In genomic region chr6:32049951-32050345, GRCm38 (mm10) we compare ENCODE assay signal across 24 mouse cellular contexts. TPM values are rescaled to one million over a fixed set of nuclear protein-coding genes. Genes with fewer than 3 reads are reported as not detected.
"Had no signal": no experiment of that assay in that cellular context is flagged by ENCODE, and none has a peak within 500 bp of the region (broad histone marks: within the 10 kb centered on the region; RNA-seq: fewer than 3 reads in every experiment).

TSS of gene 1700012A03Rik (plus strand) at chr6:32050246.

- H3K27me3 ChIP-seq: midbrain, embryonic 12.5 days; neural tube, embryonic 13.5 days; neural tube, embryonic 15.5 days had no signal

- ATAC-seq: midbrain, embryonic 16.5 days had no signal

- H3K4me2 ChIP-seq: lung, embryonic 14.5 days; midbrain, embryonic 12.5 days; neural tube, embryonic 13.5 days; neural tube, embryonic 15.5 days had no signal

- H3K36me3 ChIP-seq: midbrain, embryonic 10.5 days; midbrain, embryonic 12.5 days; neural tube, embryonic 13.5 days; neural tube, embryonic 15.5 days had no signal

- H3K27ac ChIP-seq: midbrain, embryonic 10.5 days; midbrain, embryonic 12.5 days; neural tube, embryonic 13.5 days; neural tube, embryonic 15.5 days had no signal

- H3K4me3 ChIP-seq: midbrain, embryonic 10.5 days; midbrain, embryonic 12.5 days; myocyte; neural tube, embryonic 13.5 days; neural tube, embryonic 15.5 days had no signal

- H3K9ac ChIP-seq: lung, embryonic 14.5 days; midbrain, embryonic 12.5 days; neural tube, embryonic 13.5 days; neural tube, embryonic 15.5 days had no signal

- H3K9me3 ChIP-seq: midbrain, embryonic 10.5 days; midbrain, embryonic 12.5 days; neural tube, embryonic 13.5 days; neural tube, embryonic 15.5 days had no signal

- H3K4me1 ChIP-seq: midbrain, embryonic 10.5 days; midbrain, embryonic 12.5 days had no signal

- DNase-seq: lung, adult 18-20 months; lung, postnatal 4 days; midbrain, embryonic 14.5 days; retina, postnatal 1 day; right cerebral cortex, adult 18-20 months; right cerebral cortex, postnatal 25 days; right cerebral cortex, postnatal 4 days; spleen, adult 18-20 months; thymus, adult 18-20 months; thymus, postnatal 14 days; thymus, postnatal 36 days had no signal

RNA-seq across cellular contexts. Expression of gene 1700012A03Rik, which starts in this region (rescaled TPM):
- polyA plus RNA-seq: lung, embryonic 14.5 days; lung, embryonic 16.5 days; midbrain, embryonic 10.5 days; midbrain, embryonic 12.5 days; midbrain, embryonic 14.5 days; midbrain, embryonic 16.5 days; myocyte; neural tube, embryonic 11.5 days; neural tube, embryonic 13.5 days; neural tube, embryonic 15.5 days; small intestine, adult 2 months; stomach, embryonic 14.5 days; stomach, embryonic 16.5 days; thymus, postnatal 0 days had no signal
